Mouse (Mus musculus) liver, postnatal 0 days (tissue): ENCODE data around the gene Vkorc1l1.

Experiments used
- CTCF ChIP-seq: sonication (generic); IDR thresholded peaks from 2 replicates; pipeline ENCODE4 v1.5.1; 2016; ENCODE audit warnings: antibody characterized with exemption, low read depth
- EP300 ChIP-seq: IDR thresholded peaks from 2 replicates; pipeline ENCODE4 v1.6.1; 2016; ENCODE audit warnings: antibody characterized with exemption, low read depth, mild to moderate bottlenecking

- TF ChIP-seq CTCF (no peak), EP300 (peak; percentile 43)
Measured at GRCm38 (mm10) chr5:129895198-129896088, 46.3 kb upstream of the Vkorc1l1 start, which contains the start of gene Zbed5.
